Comparison of ENCODE assay signal across 8 mouse cellular contexts in genomic region chrX:133981231-133982002, GRCm38 (mm10). TPM values are rescaled to one million over a fixed set of nuclear protein-coding genes. Genes with fewer than 3 reads are reported as not detected.
DNase-seq lines count a peak whose midpoint lies in the region; ATAC-seq and TF ChIP-seq lines count a peak whose summit lies in the region.

Gene Sytl4 (minus strand): TSS chrX:133981812.

- H3K79me2 ChIP-seq in liver, adult 2 months (ENCODE audit: control insufficient read depth, insufficient read depth, low read length), result no peaks in the 10 kb centered on the region

- no peak for TF ChIP-seq CTCF in liver, adult 2 months (IDR thresholded peaks at IDR 0.05; ENCODE audit: low read depth, low read length)
- TF ChIP-seq CTCF in midbrain, postnatal 0 days (IDR thresholded peaks at IDR 0.05), result no peak

- no peak within 1 kb of the TSS for H3K9ac ChIP-seq in hindbrain, embryonic 14.5 days
- H3K9ac ChIP-seq in liver, adult 2 months (ENCODE audit: low read depth, low read length), result peak within 1 kb of the TSS; percentile 70
- no peak within 1 kb of the TSS for H3K9ac ChIP-seq in midbrain, postnatal 0 days (replicated peaks; ENCODE audit: low read length, poor library complexity, severe bottlenecking)

- H3K27ac ChIP-seq in hindbrain, embryonic 14.5 days, result no peak within 1 kb of the TSS
- H3K27ac ChIP-seq in liver, adult 2 months (replicated peaks; ENCODE audit: insufficient read depth, low read depth, low read length), result no peak within 1 kb of the TSS
- no peak within 1 kb of the TSS for H3K27ac ChIP-seq in midbrain, postnatal 0 days (ENCODE audit: low read depth, low read length)

- H3K4me3 ChIP-seq in hindbrain, embryonic 14.5 days (replicated peaks; ENCODE audit: low read length), result peak within 1 kb of the TSS; percentile 31
- peak within 1 kb of the TSS; percentile 98 for H3K4me3 ChIP-seq in liver, adult 2 months (ENCODE audit: insufficient read depth, low read depth, low read length)
- H3K4me3 ChIP-seq in midbrain, postnatal 0 days (ENCODE audit: low read depth, low read length), result peak within 1 kb of the TSS; percentile 27

- no peaks in the 10 kb centered on the region for H3K9me3 ChIP-seq in hindbrain, embryonic 14.5 days (ENCODE audit: control insufficient read depth, low read length)
- no peaks in the 10 kb centered on the region for H3K9me3 ChIP-seq in midbrain, postnatal 0 days (ENCODE audit: low read length)

- peak; percentile 90 for DNase-seq in heart, adult 11 months
- DNase-seq in heart, postnatal 25 days (ENCODE audit: low spot score), result no peak
- DNase-seq in forelimb bud, embryonic 11.5 days (ENCODE audit: low read depth, low spot score), result peak; percentile 13
- DNase-seq in hindbrain, embryonic 14.5 days (ENCODE audit: low spot score), result no peak
- DNase-seq in liver, adult 2 months (ENCODE audit: extremely low read depth, low read depth, low spot score), result peak; percentile 27
- DNase-seq in midbrain, postnatal 0 days (ENCODE audit: low spot score), result no peak
- no peak for DNase-seq in right cerebral cortex, postnatal 25 days
- no peak for DNase-seq in thymus, postnatal 4 days

- no peak for TF ChIP-seq POLR2A in liver, adult 2 months (IDR thresholded peaks at IDR 0.05; ENCODE audit: extremely low read depth, insufficient read depth, low read length)

- no peaks in the 10 kb centered on the region for H3K4me1 ChIP-seq in hindbrain, embryonic 14.5 days (replicated peaks; ENCODE audit: control insufficient read depth, insufficient read depth, low read length)
- no peaks in the 10 kb centered on the region for H3K4me1 ChIP-seq in liver, adult 2 months (ENCODE audit: control insufficient read depth, insufficient read depth, low read length)
- H3K4me1 ChIP-seq in midbrain, postnatal 0 days (ENCODE audit: insufficient read depth, low read length), result no peaks in the 10 kb centered on the region

- 13% methylated on average over 29 of the region's 29 CpGs for WGBS in hindbrain, embryonic 14.5 days
- WGBS in liver, adult 2 months, result 1% methylated on average over 29 of the region's 29 CpGs
- WGBS in midbrain, postnatal 0 days, result 25% methylated on average over 29 of the region's 29 CpGs

- peaks cover 7% of the 10 kb centered on the region; the same call in 1 of the 2 replicates for H3K27me3 ChIP-seq in hindbrain, embryonic 14.5 days (ENCODE audit: control insufficient read depth, insufficient read depth, low read length)
- no peaks in the 10 kb centered on the region for H3K27me3 ChIP-seq in liver, adult 2 months (ENCODE audit: control insufficient read depth, insufficient read depth, low read length)
- H3K27me3 ChIP-seq in midbrain, postnatal 0 days (ENCODE audit: insufficient read depth, low read length), result peaks cover 10% of the 10 kb centered on the region; the same call in 1 of the 2 replicates

- ATAC-seq in hindbrain, embryonic 14.5 days (ENCODE audit: low FRiP score), result 0 out of 2 replicates have a peak, but pooled peaks have one; percentile 31
- no peak for ATAC-seq in midbrain, postnatal 0 days (ENCODE audit: low FRiP score)

- peak within 1 kb of the TSS; percentile 55 for H3K4me2 ChIP-seq in hindbrain, embryonic 14.5 days (replicated peaks)
- H3K4me2 ChIP-seq in midbrain, postnatal 0 days (ENCODE audit: low read depth, low read length, poor library complexity, severe bottlenecking), result peak within 1 kb of the TSS; percentile 49

- H3K36me3 ChIP-seq in hindbrain, embryonic 14.5 days (replicated peaks; ENCODE audit: control insufficient read depth, insufficient read depth), result no peaks in the 10 kb centered on the region
- no peaks in the 10 kb centered on the region for H3K36me3 ChIP-seq in liver, adult 2 months (ENCODE audit: control insufficient read depth, insufficient read depth, low read length)
- no peaks in the 10 kb centered on the region for H3K36me3 ChIP-seq in midbrain, postnatal 0 days (ENCODE audit: insufficient read depth, low read length)

- intact Hi-C loops in heart, postnatal 25 days (cut with DNase I), result no loop called here

RNA-seq across cellular contexts. Expression of gene Sytl4, which starts in this region (rescaled TPM):
- total RNA-seq in heart, postnatal 25 days (2021), result 1 to 10 TPM; 1.1 to 1.6 TPM
- 0.80 and 1.1 TPM in 2 replicates for polyA plus RNA-seq in hindbrain, embryonic 14.5 days (2014; fragmentation: Nextera tagmentation; extraction: Ambion mirVana)
- total RNA-seq in liver, adult 2 months (2014; rRNA removed), result 2.3 and 2.5 TPM in 2 replicates
- 0.54 and 0.71 TPM in 2 replicates for polyA plus RNA-seq in liver, adult 2 months (2012; rRNA removed)
- total RNA-seq in midbrain, postnatal 0 days (2014; rRNA removed), result 0.38 and 0.99 TPM in 2 replicates
- polyA plus RNA-seq in midbrain, postnatal 0 days (2015; fragmentation: Nextera tagmentation; extraction: Ambion mirVana), result 0.84 and 0.86 TPM in 2 replicates

Comparison
In these comparisons a context has a peak if more than half of its experiments do, and no peak if none do; other contexts are left out.
1. DNase-seq: peak in heart, adult 11 months (single experiment), forelimb bud, embryonic 11.5 days (single experiment) and liver, adult 2 months (single experiment); none in heart, postnatal 25 days (single experiment), hindbrain, embryonic 14.5 days (single experiment), midbrain, postnatal 0 days (single experiment), right cerebral cortex, postnatal 25 days (single experiment) and thymus, postnatal 4 days (single experiment).
2. H3K4me3 ChIP-seq: peak in every context shown above with its lines; median percentile 98 in liver, adult 2 months; 31 in hindbrain, embryonic 14.5 days; 27 in midbrain, postnatal 0 days.